Mouse (Mus musculus) midbrain, embryonic 10.5 days (tissue): ENCODE measurements around the gene Tbc1d9b. TPM values are rescaled to one million over a fixed set of nuclear protein-coding genes. Genes with fewer than 3 reads are reported as not detected.

Experiments
- polyA plus RNA-seq: library from polyadenylated mRNA; unstranded; fragments of >200 nt; fragmentation: Nextera tagmentation; extraction: Ambion mirVana; gene quantifications from 2 replicates; pipeline ENCODE4 v1.2.1, GENCODE M21; 2016

Gene Tbc1d9b
- polyA plus RNA-seq, 1 experiment from 2014 or later = 33.6 TPM

Other genes with a start within 250 kb of the Tbc1d9b start
- 0.23 and 0.29 TPM in 2 replicates for gene Rasgef1c, start 229.6 kb upstream of the Tbc1d9b start, polyA plus RNA-seq
- gene Rnf130, start 106.0 kb upstream of the Tbc1d9b start, polyA plus RNA-seq = 60.5 and 64.4 TPM in 2 replicates
- 23.4 and 23.8 TPM in 2 replicates for gene Mrnip, start 43.0 kb downstream of the Tbc1d9b start, polyA plus RNA-seq
- gene Sqstm1, start 79.4 kb downstream of the Tbc1d9b start, polyA plus RNA-seq = 136 and 165 TPM in 2 replicates
- 12.1 and 18.1 TPM in 2 replicates for gene Mgat4b, start 79.5 kb downstream of the Tbc1d9b start, polyA plus RNA-seq
- 0.75 and 1.2 TPM in 2 replicates for gene Ltc4s, start 107.2 kb downstream of the Tbc1d9b start, polyA plus RNA-seq
- 5.4 and 5.6 TPM in 2 replicates for gene Maml1, start 160.9 kb downstream of the Tbc1d9b start, polyA plus RNA-seq
- 324 and 343 TPM in 2 replicates for gene Canx, start 194.3 kb downstream of the Tbc1d9b start, polyA plus RNA-seq
- 0.20 and 0.35 TPM in 2 replicates for gene Cby3, start 223.1 kb downstream of the Tbc1d9b start, polyA plus RNA-seq
- gene Hnrnph1, start 245.6 kb downstream of the Tbc1d9b start, polyA plus RNA-seq = 612 and 627 TPM in 2 replicates